Mouse (Mus musculus): ENCODE results near the gene Irf2. TPM values are rescaled to one million over a fixed set of nuclear protein-coding genes. Genes with fewer than 3 reads are reported as not detected.
A peak's percentile ranks its signal among the peaks of the same experiment; 100 is the strongest.

Gene Irf2
- polyA plus RNA-seq, 1 experiment from 2014 or later = 10.6 TPM

- no peak overlapping the region for H3K4me2 ChIP-seq (ENCODE audit: low read depth, low read length)
- peak; percentile 49 for ATAC-seq (ENCODE audit: low read depth)
- no peaks in the 10 kb centered on the region for H3K9me3 ChIP-seq (replicated peaks; ENCODE audit: control insufficient read depth, low read length)
- no peaks in the 10 kb centered on the region for H3K27me3 ChIP-seq (ENCODE audit: control insufficient read depth, insufficient read depth, low read depth, low read length)
- peaks cover 4% of the 10 kb centered on the region for H3K36me3 ChIP-seq (ENCODE audit: control insufficient read depth, insufficient read depth)
- H3K27ac ChIP-seq (ENCODE audit: low read length) = peak overlapping the region; percentile 34
- no peak overlapping the region for H3K4me3 ChIP-seq (ENCODE audit: low read depth, low read length)
- peaks cover 42% of the 10 kb centered on the region for H3K4me1 ChIP-seq (ENCODE audit: control insufficient read depth, low read depth, low read length)
- no peak overlapping the region for H3K9ac ChIP-seq (ENCODE audit: low read depth, low read length)
- WGBS (ENCODE audit: insufficient replicate concordance) = 47% methylated on average over 2 of the region's 2 CpGs
Observed at GRCm38 (mm10) chr8:46792653-46793052, 53.1 kb downstream of the Irf2 start.

GRCm38 (mm10) chr8:46793248-46793647 is 53.7 kb downstream of the Irf2 start:
- H3K27ac ChIP-seq (ENCODE audit: low read length) = peak overlapping the region; percentile 34
- no peak for ATAC-seq (ENCODE audit: low read depth)
- no peak overlapping the region for H3K9ac ChIP-seq (ENCODE audit: low read depth, low read length)
- H3K9me3 ChIP-seq (replicated peaks; ENCODE audit: control insufficient read depth, low read length) = no peaks in the 10 kb centered on the region
- no peaks in the 10 kb centered on the region for H3K27me3 ChIP-seq (ENCODE audit: control insufficient read depth, insufficient read depth, low read depth, low read length)
- WGBS (ENCODE audit: insufficient replicate concordance) = 65% methylated on average over 14 of the region's 14 CpGs
- H3K4me3 ChIP-seq (ENCODE audit: low read depth, low read length) = no peak overlapping the region
- H3K36me3 ChIP-seq (ENCODE audit: control insufficient read depth, insufficient read depth) = peaks cover 5% of the 10 kb centered on the region
- no peak overlapping the region for H3K4me2 ChIP-seq (ENCODE audit: low read depth, low read length)
- peaks cover 41% of the 10 kb centered on the region for H3K4me1 ChIP-seq (ENCODE audit: control insufficient read depth, low read depth, low read length)

GRCm38 (mm10) chr8:46794317-46794716 is 54.8 kb downstream of the Irf2 start:
- H3K4me2 ChIP-seq (ENCODE audit: low read depth, low read length) = no peak overlapping the region
- peaks cover 33% of the 10 kb centered on the region for H3K4me1 ChIP-seq (ENCODE audit: control insufficient read depth, low read depth, low read length)
- 47% methylated on average over 5 of the region's 5 CpGs for WGBS (ENCODE audit: insufficient replicate concordance)
- H3K27ac ChIP-seq (ENCODE audit: low read length) = no peak overlapping the region
- ATAC-seq (ENCODE audit: low read depth) = no peak
- H3K9ac ChIP-seq (ENCODE audit: low read depth, low read length) = no peak overlapping the region
- H3K9me3 ChIP-seq (replicated peaks; ENCODE audit: control insufficient read depth, low read length) = no peaks in the 10 kb centered on the region
- no peaks in the 10 kb centered on the region for H3K27me3 ChIP-seq (ENCODE audit: control insufficient read depth, insufficient read depth, low read depth, low read length)
- H3K36me3 ChIP-seq (ENCODE audit: control insufficient read depth, insufficient read depth) = peaks cover 5% of the 10 kb centered on the region
- no peak overlapping the region for H3K4me3 ChIP-seq (ENCODE audit: low read depth, low read length)

- Histone ChIP-seq H3K27ac (ENCODE audit: low read length) (no peak overlapping the region), H3K4me2 (ENCODE audit: low read depth, low read length) (no peak overlapping the region), H3K4me1 (ENCODE audit: control insufficient read depth, low read depth, low read length) (peaks cover 5% of the 10 kb centered on the region), H3K9ac (ENCODE audit: low read depth, low read length) (no peak overlapping the region), H3K36me3 (ENCODE audit: control insufficient read depth, insufficient read depth) (peaks cover 5% of the 10 kb centered on the region), H3K9me3 (replicated peaks; ENCODE audit: control insufficient read depth, low read length) (no peaks in the 10 kb centered on the region), H3K27me3 (ENCODE audit: control insufficient read depth, insufficient read depth, low read depth, low read length) (no peaks in the 10 kb centered on the region), H3K4me3 (ENCODE audit: low read depth, low read length) (no peak overlapping the region)
- WGBS (ENCODE audit: insufficient replicate concordance) = 67% methylated on average over 5 of the region's 5 CpGs
- ATAC-seq (ENCODE audit: low read depth) = no peak
Observed at GRCm38 (mm10) chr8:46799212-46799611, 59.7 kb downstream of the Irf2 start.

- ATAC-seq (ENCODE audit: low read depth) = no peak
- Histone ChIP-seq H3K27me3 (ENCODE audit: control insufficient read depth, insufficient read depth, low read depth, low read length) (no peaks in the 10 kb centered on the region), H3K27ac (ENCODE audit: low read length) (no peak overlapping the region), H3K36me3 (ENCODE audit: control insufficient read depth, insufficient read depth) (peaks cover 5% of the 10 kb centered on the region), H3K9ac (ENCODE audit: low read depth, low read length) (no peak overlapping the region), H3K4me3 (ENCODE audit: low read depth, low read length) (no peak overlapping the region), H3K4me1 (ENCODE audit: control insufficient read depth, low read depth, low read length) (peaks cover 5% of the 10 kb centered on the region), H3K4me2 (ENCODE audit: low read depth, low read length) (no peak overlapping the region), H3K9me3 (replicated peaks; ENCODE audit: control insufficient read depth, low read length) (no peaks in the 10 kb centered on the region)
- 41% methylated on average over 2 of the region's 2 CpGs for WGBS (ENCODE audit: insufficient replicate concordance)
Observed at GRCm38 (mm10) chr8:46799706-46800105, 60.2 kb downstream of the Irf2 start.

- Histone ChIP-seq H3K4me3 (ENCODE audit: low read depth, low read length) (no peak overlapping the region), H3K4me1 (ENCODE audit: control insufficient read depth, low read depth, low read length) (peaks cover 5% of the 10 kb centered on the region), H3K4me2 (ENCODE audit: low read depth, low read length) (no peak overlapping the region), H3K9me3 (replicated peaks; ENCODE audit: control insufficient read depth, low read length) (no peaks in the 10 kb centered on the region), H3K27ac (ENCODE audit: low read length) (no peak overlapping the region), H3K9ac (ENCODE audit: low read depth, low read length) (no peak overlapping the region), H3K36me3 (ENCODE audit: control insufficient read depth, insufficient read depth) (peaks cover 7% of the 10 kb centered on the region), H3K27me3 (ENCODE audit: control insufficient read depth, insufficient read depth, low read depth, low read length) (no peaks in the 10 kb centered on the region)
- WGBS (ENCODE audit: insufficient replicate concordance) = 0% methylated on average over 1 of the region's 1 CpGs
- ATAC-seq (ENCODE audit: low read depth) = no peak
Observed at GRCm38 (mm10) chr8:46801153-46801684, 61.7 kb downstream of the Irf2 start.

GRCm38 (mm10) chr8:46802009-46802408 is 62.5 kb downstream of the Irf2 start:
- Histone ChIP-seq H3K27ac (ENCODE audit: low read length) (no peak overlapping the region), H3K4me1 (ENCODE audit: control insufficient read depth, low read depth, low read length) (peaks cover 5% of the 10 kb centered on the region), H3K36me3 (ENCODE audit: control insufficient read depth, insufficient read depth) (peaks cover 14% of the 10 kb centered on the region), H3K4me3 (ENCODE audit: low read depth, low read length) (no peak overlapping the region), H3K9me3 (replicated peaks; ENCODE audit: control insufficient read depth, low read length) (no peaks in the 10 kb centered on the region), H3K27me3 (ENCODE audit: control insufficient read depth, insufficient read depth, low read depth, low read length) (no peaks in the 10 kb centered on the region), H3K4me2 (ENCODE audit: low read depth, low read length) (no peak overlapping the region), H3K9ac (ENCODE audit: low read depth, low read length) (no peak overlapping the region)
- ATAC-seq (ENCODE audit: low read depth) = no peak
- WGBS (ENCODE audit: insufficient replicate concordance) = 39% methylated on average over 2 of the region's 2 CpGs

- H3K27me3 ChIP-seq (ENCODE audit: control insufficient read depth, insufficient read depth, low read depth, low read length) = no peaks in the 10 kb centered on the region
- H3K4me2 ChIP-seq (ENCODE audit: low read depth, low read length) = no peak overlapping the region
- no peaks in the 10 kb centered on the region for H3K9me3 ChIP-seq (replicated peaks; ENCODE audit: control insufficient read depth, low read length)
- no peak for ATAC-seq (ENCODE audit: low read depth)
- no peak overlapping the region for H3K9ac ChIP-seq (ENCODE audit: low read depth, low read length)
- H3K4me1 ChIP-seq (ENCODE audit: control insufficient read depth, low read depth, low read length) = peaks cover 5% of the 10 kb centered on the region
- 85% methylated on average over 5 of the region's 5 CpGs for WGBS (ENCODE audit: insufficient replicate concordance)
- H3K4me3 ChIP-seq (ENCODE audit: low read depth, low read length) = no peak overlapping the region
- no peak overlapping the region for H3K27ac ChIP-seq (ENCODE audit: low read length)
- H3K36me3 ChIP-seq (ENCODE audit: control insufficient read depth, insufficient read depth) = peaks cover 19% of the 10 kb centered on the region
Observed at GRCm38 (mm10) chr8:46804721-46805120, 65.2 kb downstream of the Irf2 start.

- Histone ChIP-seq H3K36me3 (ENCODE audit: control insufficient read depth, insufficient read depth) (peaks cover 19% of the 10 kb centered on the region), H3K27ac (ENCODE audit: low read length) (no peak overlapping the region), H3K27me3 (ENCODE audit: control insufficient read depth, insufficient read depth, low read depth, low read length) (no peaks in the 10 kb centered on the region), H3K4me3 (ENCODE audit: low read depth, low read length) (no peak overlapping the region), H3K4me2 (ENCODE audit: low read depth, low read length) (no peak overlapping the region), H3K4me1 (ENCODE audit: control insufficient read depth, low read depth, low read length) (peaks cover 10% of the 10 kb centered on the region), H3K9ac (ENCODE audit: low read depth, low read length) (no peak overlapping the region), H3K9me3 (replicated peaks; ENCODE audit: control insufficient read depth, low read length) (no peaks in the 10 kb centered on the region)
- WGBS (ENCODE audit: insufficient replicate concordance) = 73% methylated on average over 11 of the region's 11 CpGs
- no peak for ATAC-seq (ENCODE audit: low read depth)
Observed at GRCm38 (mm10) chr8:46811021-46811622, 71.6 kb downstream of the Irf2 start.
